Mouse (Mus musculus): ENCODE data around the gene Dnaaf3.

Gene Dnaaf3

GRCm38 (mm10) chr7:4498251-4498650 is 34.0 kb downstream of the Dnaaf3 start:
- DNase-seq (ENCODE audit: low spot score in 2 of 2): no peak

DNA sequence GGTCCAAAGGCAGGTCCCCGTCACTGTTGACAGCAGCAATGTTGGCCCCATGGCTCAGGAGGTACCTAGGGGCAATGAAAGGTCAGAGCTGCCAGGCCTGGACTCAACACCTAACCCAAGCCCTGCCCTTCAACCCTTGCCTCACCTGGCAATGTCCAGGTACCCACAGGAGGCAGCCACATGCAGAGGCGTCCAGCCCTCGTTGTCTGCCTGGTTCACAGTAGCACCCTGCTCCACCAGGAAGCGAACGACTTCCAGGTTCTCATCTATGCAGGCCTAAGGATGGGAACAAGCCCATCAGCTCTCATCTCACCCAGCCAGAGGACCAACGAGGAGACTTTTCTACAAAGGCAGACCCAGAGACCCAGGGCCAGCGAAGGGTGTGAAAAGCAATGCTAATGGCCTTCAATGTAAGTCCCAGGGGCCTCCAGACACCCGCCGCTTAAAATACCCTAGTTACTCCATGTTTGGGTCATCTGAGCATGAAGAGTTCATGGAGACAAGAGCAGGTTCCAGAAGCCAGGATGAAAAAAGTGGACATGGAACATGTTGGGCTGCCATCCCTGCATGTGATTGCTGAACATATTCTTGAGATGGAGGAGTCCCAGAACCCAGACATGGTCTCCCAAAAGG is 34.9 kb downstream of the Dnaaf3 start:
- no peak for DNase-seq (ENCODE audit: low spot score in 2 of 2)

GRCm38 (mm10) chr7:4496468-4496867 is 35.8 kb downstream of the Dnaaf3 start:
- DNase-seq (ENCODE audit: low spot score in 2 of 2): no peak

GRCm38 (mm10) chr7:4493991-4494390 is 38.3 kb downstream of the Dnaaf3 start:
- DNase-seq (ENCODE audit: low spot score in 2 of 2): no peak

- DNase-seq (ENCODE audit: low spot score in 2 of 2): no peak
These were observed 39.7 kb downstream of the Dnaaf3 start for GRCm38 (mm10) chr7:4492284-4493224.

DNA sequence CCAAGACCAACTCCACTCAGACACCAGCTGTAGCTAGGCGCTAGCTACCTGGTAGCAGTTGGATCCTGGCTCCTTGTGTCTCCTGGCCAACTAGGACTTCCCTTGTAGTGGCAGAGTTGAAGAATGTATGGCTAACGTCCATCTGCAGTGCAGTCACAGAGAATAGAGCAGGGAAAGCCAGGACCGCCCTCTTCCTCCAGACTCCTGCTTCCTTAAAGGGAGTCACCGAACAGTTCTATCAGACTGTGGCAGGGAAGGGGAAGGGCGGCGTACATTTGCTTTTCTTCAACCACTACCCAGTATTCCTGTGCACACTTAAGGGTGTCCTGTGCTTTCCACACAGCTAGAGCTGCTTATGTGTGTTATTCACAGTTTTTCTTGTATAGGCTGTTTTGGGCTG is 40.9 kb downstream of the Dnaaf3 start:
- DNase-seq (ENCODE audit: low spot score in 2 of 2): no peak

- DNase-seq (ENCODE audit: low spot score in 2 of 2): no peak
These were observed 50.0 kb downstream of the Dnaaf3 start for GRCm38 (mm10) chr7:4482281-4482680.

- no peak for DNase-seq (ENCODE audit: low spot score in 2 of 2)
These were observed 52.6 kb downstream of the Dnaaf3 start for GRCm38 (mm10) chr7:4479674-4480073.

DNA sequence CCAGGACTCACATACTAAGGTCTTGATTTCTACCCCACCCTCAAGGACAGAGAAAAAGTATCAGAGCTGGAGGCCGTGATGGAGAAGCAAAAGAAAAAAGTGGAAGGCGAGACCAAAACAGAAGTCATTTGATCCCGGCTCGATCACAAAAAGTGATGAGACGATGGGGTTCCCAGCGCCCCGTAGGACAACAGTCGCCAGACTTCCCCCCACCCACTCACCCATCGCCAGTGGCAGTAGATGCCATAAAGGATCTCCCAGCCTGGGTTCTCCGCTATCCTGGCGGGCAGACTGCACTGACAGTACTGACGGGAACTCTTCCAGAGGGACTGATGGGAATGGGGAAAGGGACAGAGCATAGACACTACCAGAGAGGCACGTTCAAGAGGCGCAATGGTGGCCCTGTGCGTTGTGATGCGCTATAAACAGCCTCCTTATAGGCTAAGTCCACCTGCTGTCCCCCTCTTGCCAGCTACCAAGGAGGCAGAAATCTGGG is 53.4 kb downstream of the Dnaaf3 start:
- DNase-seq (ENCODE audit: low spot score in 2 of 2): no peak

DNA sequence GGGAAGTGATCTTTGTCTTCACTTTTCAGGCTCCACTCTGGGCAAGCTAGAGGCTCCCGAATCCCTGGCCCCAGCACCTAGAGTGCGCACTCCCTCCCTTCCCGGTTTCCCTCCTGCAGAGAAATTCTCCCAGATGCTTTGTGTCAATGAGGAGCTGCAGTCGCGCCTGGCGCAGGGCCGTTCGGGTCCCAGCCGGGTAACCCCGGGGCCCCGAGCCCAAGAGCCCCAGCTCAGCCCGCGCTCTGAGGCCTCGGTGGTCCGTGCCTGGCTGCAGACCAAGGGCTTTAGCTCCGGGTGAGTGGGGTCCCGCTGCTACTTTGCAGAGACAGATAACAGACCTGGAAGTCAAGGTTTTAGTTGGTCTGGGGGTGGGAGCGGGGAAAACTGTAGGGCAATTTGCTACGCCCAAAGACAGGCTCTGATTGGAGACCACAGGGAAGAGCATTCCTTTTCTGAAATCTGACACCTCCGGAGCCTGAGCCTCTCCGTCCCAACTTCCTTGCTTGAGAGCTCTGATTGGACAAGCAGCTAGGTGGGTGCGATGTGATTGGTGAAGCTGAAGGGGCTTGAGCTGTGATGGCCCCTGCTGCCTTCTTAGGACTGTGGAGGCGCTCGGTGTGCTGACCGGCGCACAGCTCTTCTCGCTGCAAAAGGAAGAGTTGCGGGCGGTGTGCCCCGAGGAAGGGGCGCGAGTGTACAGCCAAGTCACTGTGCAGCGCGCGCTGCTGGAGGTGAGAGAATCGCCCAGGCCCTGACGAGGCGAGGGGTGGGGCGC is 54.0 kb downstream of the Dnaaf3 start:
- peak in 1 of 2 experiments; percentile 45 for DNase-seq (ENCODE audit: low spot score in 2 of 2)

GRCm38 (mm10) chr7:4473940-4474339 is 58.3 kb downstream of the Dnaaf3 start:
- DNase-seq (ENCODE audit: low spot score in 2 of 2): no peak

All from frontal cortex, postnatal 25 days (tissue).